Mouse (Mus musculus): ENCODE results near the gene Lrrc73.

GRCm38 (mm10) chr17:46248189-46248522 lies 5.2 kb upstream of the Lrrc73 start:
- no peak for TF ChIP-seq EP300 (IDR thresholded peaks at IDR 0.05; ENCODE audit: low read depth)
- TF ChIP-seq CTCF (IDR thresholded peaks at IDR 0.05; ENCODE audit: low read depth), result no peak
